Mouse (Mus musculus) limb, embryonic 12.5 days (tissue): ENCODE data around the gene Susd4. TPM values are rescaled to one million over a fixed set of nuclear protein-coding genes. Genes with fewer than 3 reads are reported as not detected.

Experiments
- ATAC-seq: fragments of 200-750 bp; cut with Nextera tagmentation; 2 replicates; pipeline ENCODE4 v1.8.0; 2017; ENCODE audit warnings: low read depth, moderate TSS enrichment; ENCODE audit not compliant: insufficient number of reproducible peaks, insufficient read depth, low FRiP score, low TSS enrichment
- H3K27ac ChIP-seq: fragments of 300-500 bp; sonication (generic); 2 replicates; pipeline ENCODE4 v1.5.1; 2016; ENCODE audit warnings: mild to moderate bottlenecking, moderate library complexity
- H3K27me3 ChIP-seq: fragments of 300-500 bp; sonication (generic); 2 replicates; pipeline ENCODE4 v1.6.1; 2016; ENCODE audit warnings: mild to moderate bottlenecking, moderate library complexity
- H3K36me3 ChIP-seq: fragments of 300-500 bp; sonication (generic); 2 replicates; pipeline ENCODE4 v1.6.1; 2016; ENCODE audit warnings: mild to moderate bottlenecking, moderate library complexity
- H3K4me1 ChIP-seq: fragments of 300-500 bp; sonication (generic); replicated peaks from 2 replicates; pipeline ENCODE4 v1.6.1; 2016
- H3K4me2 ChIP-seq: fragments of 300-500 bp; sonication (generic); 2 replicates; pipeline ENCODE4 v1.6.1; 2016; ENCODE audit warnings: mild to moderate bottlenecking, moderate library complexity
- H3K4me3 ChIP-seq: fragments of 300-500 bp; sonication (generic); replicated peaks from 2 replicates; pipeline ENCODE4 v1.5.1; 2016; ENCODE audit warnings: mild to moderate bottlenecking
- H3K9ac ChIP-seq: fragments of 300-500 bp; sonication (generic); replicated peaks from 2 replicates; pipeline ENCODE4 v1.6.1; 2016; ENCODE audit warnings: mild to moderate bottlenecking, moderate library complexity
- H3K9me3 ChIP-seq: fragments of 300-500 bp; sonication (generic); 2 replicates; pipeline ENCODE4 v1.6.1; 2016; ENCODE audit warnings: mild to moderate bottlenecking, moderate library complexity
- WGBS: fragments of 180-500 bp; shearing (Covaris S2); methylation state at CpG from one replicate; pipeline ENCODE4 v1.1.7; 2016; 5-methylcytosine and 5-hydroxymethylcytosine counted together
- polyA plus RNA-seq: library from polyadenylated mRNA; unstranded; fragments of >200 nt; fragmentation: Nextera tagmentation; extraction: Ambion mirVana; gene quantifications from 2 replicates; pipeline ENCODE4 v1.2.1, GENCODE M21; 2016

The Susd4 gene
- polyA plus RNA-seq, 1 experiment from 2014 or later: 13.6 TPM

- H3K4me1 ChIP-seq: no peaks in the 10 kb centered on the region
- H3K36me3 ChIP-seq: no peaks in the 10 kb centered on the region
- H3K4me2 ChIP-seq: no peak overlapping the region
- no peaks in the 10 kb centered on the region; the same call in 1 of the 2 replicates for H3K27me3 ChIP-seq
- 58% methylated on average over 8 of the region's 8 CpGs for WGBS
- ATAC-seq: no peak
- no peak overlapping the region for H3K9ac ChIP-seq
- no peak overlapping the region for H3K4me3 ChIP-seq
- H3K9me3 ChIP-seq: no peaks in the 10 kb centered on the region
- H3K27ac ChIP-seq: no peak overlapping the region
Observed at GRCm38 (mm10) chr1:182918718-182919346, 155.2 kb downstream of the Susd4 start.

- no peak for ATAC-seq
- 77% methylated on average over 4 of the region's 4 CpGs for WGBS
- H3K4me1 ChIP-seq: no peaks in the 10 kb centered on the region
- H3K27ac ChIP-seq: no peak overlapping the region
- H3K4me3 ChIP-seq: no peak overlapping the region
- H3K9me3 ChIP-seq: no peaks in the 10 kb centered on the region
- no peak overlapping the region for H3K4me2 ChIP-seq
- no peaks in the 10 kb centered on the region; the same call in 1 of the 2 replicates for H3K27me3 ChIP-seq
- no peaks in the 10 kb centered on the region for H3K36me3 ChIP-seq
- no peak overlapping the region for H3K9ac ChIP-seq
Observed at GRCm38 (mm10) chr1:182922824-182923223, 159.2 kb downstream of the Susd4 start.

- Histone ChIP-seq H3K27me3 (no peaks in the 10 kb centered on the region; the same call in 1 of the 2 replicates), H3K36me3 (no peaks in the 10 kb centered on the region)
- WGBS: 89% methylated on average over 6 of the region's 6 CpGs
Observed at GRCm38 (mm10) chr1:182926465-182926864, 162.8 kb downstream of the Susd4 start.

GRCm38 (mm10) chr1:182927878-182928851, 164.5 kb downstream of the Susd4 start:
- no peaks in the 10 kb centered on the region; the same call in 1 of the 2 replicates for H3K27me3 ChIP-seq
- 75% methylated on average over 19 of the region's 19 CpGs for WGBS
- no peak overlapping the region for H3K4me3 ChIP-seq
- no peak overlapping the region for H3K9ac ChIP-seq
- 0 out of 2 replicates have a peak, but pooled peaks cover under 1% of the 10 kb centered on the region for H3K9me3 ChIP-seq
- no peak for ATAC-seq
- no peak overlapping the region for H3K27ac ChIP-seq
- H3K36me3 ChIP-seq: no peaks in the 10 kb centered on the region
- H3K4me2 ChIP-seq: no peak overlapping the region
- H3K4me1 ChIP-seq: no peaks in the 10 kb centered on the region

More at GRCm38 (mm10) chr1:182926465-182926864, 162.8 kb downstream of the Susd4 start:
- no peak for ATAC-seq
- H3K4me3 ChIP-seq: no peak overlapping the region
- H3K4me2 ChIP-seq: no peak overlapping the region
- H3K4me1 ChIP-seq: no peaks in the 10 kb centered on the region
- no peak overlapping the region for H3K9ac ChIP-seq
- H3K9me3 ChIP-seq: no peaks in the 10 kb centered on the region
- H3K27ac ChIP-seq: no peak overlapping the region

GRCm38 (mm10) chr1:182935469-182935868, 171.8 kb downstream of the Susd4 start:
- no peak for ATAC-seq
- WGBS: 40% methylated on average over 6 of the region's 6 CpGs
- 0 out of 2 replicates have a peak, but pooled peaks cover 3% of the 10 kb centered on the region for H3K9me3 ChIP-seq

GRCm38 (mm10) chr1:182937486-182938120, 173.9 kb downstream of the Susd4 start:
- Histone ChIP-seq H3K9ac (no peak overlapping the region), H3K36me3 (no peaks in the 10 kb centered on the region), H3K9me3 (0 out of 2 replicates have a peak, but pooled peaks cover 3% of the 10 kb centered on the region), H3K27ac (no peak overlapping the region), H3K4me1 (peaks cover 7% of the 10 kb centered on the region), H3K4me2 (no peak overlapping the region), H3K4me3 (no peak overlapping the region), H3K27me3 (no peaks in the 10 kb centered on the region)
- no peak for ATAC-seq
- 55% methylated on average over 10 of the region's 10 CpGs for WGBS

More at GRCm38 (mm10) chr1:182935469-182935868, 171.8 kb downstream of the Susd4 start:
- H3K9ac ChIP-seq: no peak overlapping the region
- H3K36me3 ChIP-seq: no peaks in the 10 kb centered on the region
- H3K27ac ChIP-seq: no peak overlapping the region
- H3K4me2 ChIP-seq: no peak overlapping the region
- peaks cover 7% of the 10 kb centered on the region for H3K4me1 ChIP-seq
- H3K27me3 ChIP-seq: no peaks in the 10 kb centered on the region
- no peak overlapping the region for H3K4me3 ChIP-seq

- no peaks in the 10 kb centered on the region for H3K36me3 ChIP-seq
- 87% methylated on average over 2 of the region's 2 CpGs for WGBS
- H3K4me2 ChIP-seq: no peak overlapping the region
- H3K27ac ChIP-seq: no peak overlapping the region
- no peak overlapping the region for H3K9ac ChIP-seq
- ATAC-seq: no peak
- no peaks in the 10 kb centered on the region for H3K27me3 ChIP-seq
- H3K4me3 ChIP-seq: no peak overlapping the region
- H3K9me3 ChIP-seq: no peaks in the 10 kb centered on the region
- peaks cover 7% of the 10 kb centered on the region for H3K4me1 ChIP-seq
Observed at GRCm38 (mm10) chr1:182941921-182942320, 178.3 kb downstream of the Susd4 start.

- Histone ChIP-seq H3K4me2 (no peak overlapping the region), H3K9me3 (no peaks in the 10 kb centered on the region), H3K27ac (no peak overlapping the region), H3K9ac (no peak overlapping the region), H3K36me3 (no peaks in the 10 kb centered on the region), H3K4me1 (no peaks in the 10 kb centered on the region; the same call in 1 of the 2 replicates), H3K27me3 (no peaks in the 10 kb centered on the region), H3K4me3 (no peak overlapping the region)
- no peak for ATAC-seq
- 88% methylated on average over 3 of the region's 3 CpGs for WGBS
Observed at GRCm38 (mm10) chr1:182943911-182944310, 180.3 kb downstream of the Susd4 start.

GRCm38 (mm10) chr1:182944638-182945037, 181.0 kb downstream of the Susd4 start:
- no peak overlapping the region for H3K4me2 ChIP-seq
- H3K9ac ChIP-seq: no peak overlapping the region
- H3K27me3 ChIP-seq: no peaks in the 10 kb centered on the region
- no peak for ATAC-seq
- H3K36me3 ChIP-seq: no peaks in the 10 kb centered on the region
- H3K4me3 ChIP-seq: no peak overlapping the region
- H3K9me3 ChIP-seq: no peaks in the 10 kb centered on the region
- WGBS: 73% methylated on average over 5 of the region's 5 CpGs
- H3K27ac ChIP-seq: no peak overlapping the region
- no peaks in the 10 kb centered on the region; the same call in 1 of the 2 replicates for H3K4me1 ChIP-seq

- Histone ChIP-seq H3K9me3 (no peaks in the 10 kb centered on the region), H3K9ac (no peak overlapping the region), H3K36me3 (no peaks in the 10 kb centered on the region), H3K4me2 (no peak overlapping the region), H3K4me3 (no peak overlapping the region), H3K27ac (no peak overlapping the region), H3K27me3 (no peaks in the 10 kb centered on the region), H3K4me1 (no peaks in the 10 kb centered on the region; the same call in 1 of the 2 replicates)
- ATAC-seq: no peak
- whole genome bisulfite sequencing: 78% methylated on average over 6 of the region's 6 CpGs
Observed at GRCm38 (mm10) chr1:182945561-182945960, 181.9 kb downstream of the Susd4 start.
